Mouse (Mus musculus) cerebellum, adult (tissue): ENCODE data around the gene Hist2h4.
"Not testable (repeated sequence)": the region's sequence is repeated elsewhere in the genome, so short reads cannot be mapped to it uniquely, and the experiment has no call there.

Experiments used
- ATAC-seq: cut with Nextera tagmentation; 2 replicates; pipeline ENCODE4 v1.9.2; 2017; ENCODE audit warnings: mild to moderate bottlenecking, moderate library complexity, mixed read lengths; ENCODE audit not compliant: insufficient number of reproducible peaks, low FRiP score, low TSS enrichment

Gene Hist2h4

GRCm38 (mm10) chr3:96247356-96248140 is 15.6 kb downstream of the Hist2h4 start:
- no peak for ATAC-seq

- peak; percentile 72 for ATAC-seq
Measured at GRCm38 (mm10) chr3:96246427-96246856, 16.7 kb downstream of the Hist2h4 start, which contains the start of gene Hist2h3c1. Gene Hist2h3c1, plus strand, starts transcription at chr3:96246685.

- not testable (repeated sequence) for ATAC-seq
Measured at GRCm38 (mm10) chr3:96246018-96246417, 17.1 kb downstream of the Hist2h4 start.

- peak; percentile 88 for ATAC-seq
Measured at GRCm38 (mm10) chr3:96245003-96245886, 17.9 kb downstream of the Hist2h4 start, which contains the start of gene Hist2h2aa1. Gene Hist2h2aa1, plus strand, starts transcription at chr3:96245497.

DNA sequence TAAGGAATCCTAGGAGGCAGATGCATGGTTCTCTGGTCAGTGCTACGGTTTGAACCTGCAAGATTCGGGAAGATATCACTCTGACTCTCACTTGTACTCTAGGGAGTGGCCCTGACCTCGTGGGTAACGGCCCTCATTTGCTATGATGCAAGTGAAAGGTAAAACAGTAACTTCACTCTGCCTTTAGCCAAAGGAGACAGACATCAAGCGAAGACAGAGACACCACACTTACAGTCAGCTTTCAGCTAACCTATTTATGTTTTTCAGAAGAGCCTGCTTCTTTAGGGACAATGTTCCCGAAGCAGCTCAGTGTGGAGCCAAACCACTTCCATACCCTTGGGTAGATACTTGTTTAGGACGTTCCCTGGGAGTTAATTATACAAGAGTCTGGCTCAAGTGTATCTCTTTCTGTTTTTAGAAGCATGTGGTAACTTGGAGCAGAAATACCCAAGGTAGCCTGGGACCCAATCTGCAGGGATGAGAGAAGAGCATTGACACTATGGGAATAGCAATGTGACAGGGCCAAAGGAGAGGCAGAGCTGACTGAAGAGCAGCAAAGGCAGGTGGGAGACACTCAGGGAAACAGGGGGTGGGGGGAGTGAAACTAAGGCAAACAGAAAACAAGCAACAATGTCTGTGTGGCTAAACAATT is 19.1 kb downstream of the Hist2h4 start:
- ATAC-seq = no peak

- no peak for ATAC-seq
Measured at GRCm38 (mm10) chr3:96240799-96241197, 22.3 kb downstream of the Hist2h4 start.

DNA sequence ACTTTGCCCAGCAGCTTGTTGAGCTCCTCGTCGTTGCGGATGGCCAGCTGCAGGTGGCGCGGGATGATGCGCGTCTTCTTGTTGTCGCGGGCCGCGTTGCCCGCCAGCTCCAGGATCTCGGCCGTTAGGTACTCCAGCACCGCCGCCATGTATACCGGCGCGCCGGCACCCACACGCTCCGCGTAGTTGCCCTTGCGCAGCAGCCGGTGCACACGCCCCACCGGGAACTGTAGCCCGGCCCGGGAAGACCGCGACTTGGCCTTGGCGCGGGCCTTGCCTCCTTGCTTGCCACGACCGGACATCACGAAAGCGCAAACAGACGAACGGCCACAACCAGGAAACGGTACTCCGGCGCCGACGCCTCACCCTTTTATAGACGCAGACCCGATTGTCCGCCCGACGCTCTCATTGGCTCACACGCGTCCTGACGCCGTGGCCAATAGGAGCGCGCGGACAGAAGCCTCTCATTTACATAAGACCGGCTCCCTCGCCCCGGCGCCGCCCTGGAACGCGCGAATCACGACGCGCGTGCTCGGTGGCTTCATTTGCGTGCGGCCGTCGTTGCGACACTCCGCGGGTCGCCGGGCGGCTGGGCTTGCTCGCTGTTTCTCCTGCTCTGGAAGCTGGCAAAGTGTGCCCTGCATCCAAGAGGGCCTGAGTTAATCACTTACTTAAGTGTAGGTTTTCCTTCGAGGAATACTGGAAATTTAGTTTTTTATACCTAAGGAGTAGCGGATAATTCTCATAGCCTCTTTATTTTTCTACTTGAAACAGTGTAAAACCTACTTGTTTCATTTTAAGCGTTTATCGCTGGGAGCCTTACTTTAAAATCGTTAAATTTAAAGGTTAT is 22.9 kb downstream of the Hist2h4 start, which contains the start of gene Hist2h2aa2:
Gene Hist2h2aa2, minus strand, starts transcription at position 328 of the 850 bp plus-strand sequence.
- peak; percentile 84 for ATAC-seq

GRCm38 (mm10) chr3:96238954-96239793 is 23.9 kb downstream of the Hist2h4 start, which contains the start of gene Hist2h3c2:
Gene Hist2h3c2, minus strand, starts transcription at chr3:96239127.
- peak; percentile 74 for ATAC-seq

GRCm38 (mm10) chr3:96237904-96238511 is 25.1 kb downstream of the Hist2h4 start:
- ATAC-seq = no peak

DNA sequence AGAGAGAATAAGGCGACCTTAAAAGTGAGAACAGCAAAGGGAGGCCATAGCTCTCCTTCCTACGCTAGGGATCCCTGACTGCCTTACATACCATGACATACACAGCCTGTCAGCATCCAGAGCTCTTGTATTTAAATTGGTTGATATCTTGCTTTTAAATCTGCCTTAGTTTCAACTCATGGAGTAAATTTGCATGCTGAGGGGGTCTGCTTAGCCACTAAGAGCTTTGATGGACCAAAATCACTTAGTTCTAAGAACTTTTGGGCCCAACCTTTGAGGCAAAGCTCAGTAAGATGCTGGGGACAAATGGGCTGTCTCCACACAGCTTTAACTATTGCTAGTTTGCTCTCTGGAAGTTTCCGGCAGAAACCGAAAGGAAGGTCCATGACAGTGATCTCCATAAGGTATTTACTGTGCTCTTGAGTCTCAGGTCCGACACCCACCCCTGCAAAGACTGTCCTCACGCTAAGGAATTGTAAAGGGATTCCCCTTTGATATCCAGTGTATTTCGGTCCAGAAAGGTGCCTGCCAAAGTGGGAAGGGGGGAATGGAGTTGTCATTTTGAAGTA is 25.7 kb downstream of the Hist2h4 start:
- ATAC-seq = no peak

GRCm38 (mm10) chr3:96236834-96237334 is 26.2 kb downstream of the Hist2h4 start:
- ATAC-seq = no peak

DNA sequence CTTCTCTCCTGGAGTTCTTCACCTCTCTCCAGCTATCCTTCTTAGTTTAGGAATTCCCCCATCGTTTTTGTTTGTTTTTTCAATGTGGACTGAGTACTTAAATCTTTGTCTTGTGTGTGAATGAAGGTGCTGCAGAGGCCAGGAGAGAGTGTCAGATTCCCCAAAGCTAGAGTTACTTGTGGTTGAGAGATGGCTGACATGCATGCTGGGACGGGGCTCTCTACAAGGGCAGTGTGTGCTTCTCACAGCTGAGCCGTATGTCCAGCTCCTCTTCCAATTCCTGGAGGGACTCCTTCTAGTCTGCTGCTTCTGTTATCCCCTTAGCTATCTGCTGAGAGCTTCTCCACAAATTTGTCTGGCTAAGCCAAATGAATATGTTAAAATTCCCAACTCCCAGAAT is 27.3 kb downstream of the Hist2h4 start:
- ATAC-seq = no peak

DNA sequence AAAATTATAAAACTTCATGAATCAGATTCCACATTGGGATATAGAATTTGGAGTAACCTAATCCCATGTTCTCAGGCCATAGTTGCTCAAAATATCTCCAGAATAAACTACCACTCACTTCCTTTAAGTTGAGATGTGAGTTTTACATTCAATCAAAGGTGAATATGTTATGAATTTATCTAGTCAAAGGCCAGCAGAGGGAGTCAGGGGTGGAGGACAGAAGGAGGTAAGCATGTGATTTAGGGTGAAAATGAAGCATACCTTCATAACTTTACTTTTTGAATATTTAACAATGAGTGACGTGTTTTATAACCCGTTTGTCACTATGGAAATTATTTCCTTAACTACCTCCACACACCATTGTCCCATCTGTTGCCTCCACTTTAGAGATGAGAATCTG is 28.2 kb downstream of the Hist2h4 start:
- no peak for ATAC-seq

- ATAC-seq = no peak
Measured at GRCm38 (mm10) chr3:96231758-96232120, 31.4 kb downstream of the Hist2h4 start.

- ATAC-seq = no peak
Measured at GRCm38 (mm10) chr3:96230910-96231757, 32.0 kb downstream of the Hist2h4 start.

- ATAC-seq = no peak
Measured at GRCm38 (mm10) chr3:96230404-96230803, 32.7 kb downstream of the Hist2h4 start.

DNA sequence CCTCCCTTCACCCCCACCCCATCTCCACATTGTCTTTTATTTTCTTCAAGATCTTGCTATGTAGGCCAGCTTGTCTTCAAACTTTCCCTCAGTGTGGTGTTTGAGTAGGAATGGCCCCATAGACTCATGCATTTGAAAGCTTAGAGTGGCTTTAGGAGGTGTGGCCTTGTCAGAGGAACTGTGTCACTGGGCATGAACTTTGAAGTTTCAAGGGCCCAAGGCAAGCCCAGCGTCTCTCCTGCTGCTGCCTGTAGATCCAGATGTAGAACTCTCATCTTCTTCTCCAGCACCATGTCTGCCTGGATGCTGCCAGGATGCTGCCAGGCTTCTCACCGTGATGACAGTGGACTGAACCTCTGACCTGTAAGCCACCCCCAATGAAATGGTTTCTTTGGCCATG is 34.3 kb downstream of the Hist2h4 start:
- ATAC-seq = no peak
